Mouse (Mus musculus) midbrain, embryonic 10.5 days (tissue): ENCODE results near the gene Gm45785. TPM values are rescaled to one million over a fixed set of nuclear protein-coding genes. Genes with fewer than 3 reads are reported as not detected.
A peak's percentile ranks its signal among the peaks of the same experiment; 100 is the strongest.

Experiments
- DNase-seq: peaks from one replicate; pipeline ENCODE4 v3.0.0-alpha.2; 2017; ENCODE audit warnings: low spot score
- H3K27ac ChIP-seq: fragments of 300-500 bp; sonication (generic); replicated peaks from 2 replicates; pipeline ENCODE4 v1.5.1; 2016; ENCODE audit warnings: mild to moderate bottlenecking
- H3K27me3 ChIP-seq: fragments of 300-500 bp; sonication (generic); 2 replicates; pipeline ENCODE4 v1.6.1; 2016; ENCODE audit warnings: low read depth, mild to moderate bottlenecking; ENCODE audit not compliant: poor library complexity, severe bottlenecking
- H3K36me3 ChIP-seq: fragments of 300-500 bp; sonication (generic); 2 replicates; pipeline ENCODE4 v1.6.1; 2016; ENCODE audit warnings: mild to moderate bottlenecking, moderate library complexity
- H3K4me1 ChIP-seq: fragments of 300-500 bp; sonication (generic); 2 replicates; pipeline ENCODE4 v1.6.1; 2016
- H3K4me3 ChIP-seq: fragments of 300-500 bp; sonication (generic); 2 replicates; pipeline ENCODE4 v1.5.1; 2016; ENCODE audit warnings: mild to moderate bottlenecking, moderate library complexity
- H3K9me3 ChIP-seq: fragments of 300-500 bp; sonication (generic); replicated peaks from 2 replicates; pipeline ENCODE4 v1.6.1; 2016; ENCODE audit warnings: mild to moderate bottlenecking
- WGBS: fragments of 180-500 bp; shearing (Covaris S2); methylation state at CpG from one replicate; pipeline ENCODE4 v1.1.7; 2016; 5-methylcytosine and 5-hydroxymethylcytosine counted together
- polyA plus RNA-seq: library from polyadenylated mRNA; unstranded; fragments of >200 nt; fragmentation: Nextera tagmentation; extraction: Ambion mirVana; gene quantifications from 2 replicates; pipeline ENCODE4 v1.2.1, GENCODE M21; 2016

Gm45785 gene
- polyA plus RNA-seq, 1 experiment from 2014 or later = not detected

GRCm38 (mm10) chr7:140854483-140854882 lies 1.6 kb downstream of the Gm45785 start:
- H3K4me1 ChIP-seq = peaks cover 35% of the 10 kb centered on the region
- H3K4me3 ChIP-seq = no peak overlapping the region; the same call in 1 of the 2 replicates
- no peak overlapping the region for H3K27ac ChIP-seq
- WGBS = 95% methylated on average over 18 of the region's 18 CpGs
- no peaks in the 10 kb centered on the region for H3K27me3 ChIP-seq
- H3K36me3 ChIP-seq = peaks cover 51% of the 10 kb centered on the region
- DNase-seq = no peak
- no peaks in the 10 kb centered on the region for H3K9me3 ChIP-seq

- no peaks in the 10 kb centered on the region for H3K27me3 ChIP-seq
- H3K36me3 ChIP-seq = peaks cover 40% of the 10 kb centered on the region
- no peaks in the 10 kb centered on the region for H3K9me3 ChIP-seq
- no peak overlapping the region for H3K4me3 ChIP-seq
- no peak for DNase-seq
- 86% methylated on average over 9 of the region's 9 CpGs for WGBS
- H3K27ac ChIP-seq = no peak overlapping the region
- H3K4me1 ChIP-seq = peaks cover 27% of the 10 kb centered on the region
Measured at GRCm38 (mm10) chr7:140853386-140853785, 2.7 kb downstream of the Gm45785 start.

- Histone ChIP-seq H3K27me3 (no peaks in the 10 kb centered on the region), H3K4me3 (no peak overlapping the region), H3K4me1 (peaks cover 15% of the 10 kb centered on the region), H3K36me3 (peaks cover 38% of the 10 kb centered on the region), H3K27ac (no peak overlapping the region), H3K9me3 (no peaks in the 10 kb centered on the region)
- DNase-seq = no peak
- 98% methylated on average over 4 of the region's 4 CpGs for WGBS
Measured at GRCm38 (mm10) chr7:140851916-140852315, 4.2 kb downstream of the Gm45785 start.

- DNase-seq = no peak
- Histone ChIP-seq H3K27ac (no peak overlapping the region), H3K9me3 (no peaks in the 10 kb centered on the region), H3K27me3 (peaks cover 9% of the 10 kb centered on the region; the same call in 1 of the 2 replicates), H3K36me3 (peaks cover 24% of the 10 kb centered on the region), H3K4me1 (peaks cover 3% of the 10 kb centered on the region; the same call in 1 of the 2 replicates), H3K4me3 (no peak overlapping the region)
- WGBS = 90% methylated on average over 10 of the region's 10 CpGs
Measured at GRCm38 (mm10) chr7:140848591-140848990, 7.5 kb downstream of the Gm45785 start.

- Histone ChIP-seq H3K36me3 (peaks cover 18% of the 10 kb centered on the region), H3K27me3 (peaks cover 15% of the 10 kb centered on the region; the same call in 1 of the 2 replicates), H3K27ac (no peak within 1 kb of the TSS), H3K4me3 (no peak within 1 kb of the TSS), H3K4me1 (peaks cover 3% of the 10 kb centered on the region; the same call in 1 of the 2 replicates), H3K9me3 (no peaks in the 10 kb centered on the region)
- 75% methylated on average over 11 of the region's 11 CpGs for WGBS
- DNase-seq = no peak
Measured at GRCm38 (mm10) chr7:140847755-140848580, 8.2 kb downstream of the Gm45785 start, which contains the start of gene Odf3. TSS of gene Odf3 (plus strand) at chr7:140847805.

- H3K36me3 ChIP-seq = peaks cover 5% of the 10 kb centered on the region
- no peak for DNase-seq
- no peak overlapping the region for H3K4me3 ChIP-seq
- H3K4me1 ChIP-seq = peaks cover 3% of the 10 kb centered on the region; the same call in 1 of the 2 replicates
- H3K27me3 ChIP-seq = peaks cover 28% of the 10 kb centered on the region; the same call in 1 of the 2 replicates
- no peaks in the 10 kb centered on the region for H3K9me3 ChIP-seq
- 88% methylated on average over 10 of the region's 10 CpGs for WGBS
- no peak overlapping the region for H3K27ac ChIP-seq
Measured at GRCm38 (mm10) chr7:140846676-140847075, 9.5 kb downstream of the Gm45785 start.

GRCm38 (mm10) chr7:140845683-140846082 lies 10.4 kb downstream of the Gm45785 start:
- H3K27ac ChIP-seq = no peak overlapping the region
- DNase-seq = no peak
- no peak overlapping the region for H3K4me3 ChIP-seq
- peaks cover 3% of the 10 kb centered on the region; the same call in 1 of the 2 replicates for H3K4me1 ChIP-seq
- H3K27me3 ChIP-seq = peaks cover 38% of the 10 kb centered on the region
- WGBS = 69% methylated on average over 4 of the region's 4 CpGs
- H3K36me3 ChIP-seq = no peaks in the 10 kb centered on the region
- no peaks in the 10 kb centered on the region for H3K9me3 ChIP-seq

- peak; percentile 87 for DNase-seq
- 35% methylated on average over 14 of the region's 14 CpGs for WGBS
- Histone ChIP-seq H3K4me1 (peaks cover 3% of the 10 kb centered on the region; the same call in 1 of the 2 replicates), H3K27ac (peak within 1 kb of the TSS; percentile 69), H3K27me3 (peaks cover 44% of the 10 kb centered on the region), H3K36me3 (no peaks in the 10 kb centered on the region), H3K4me3 (no peak within 1 kb of the TSS; the same call in 1 of the 2 replicates), H3K9me3 (no peaks in the 10 kb centered on the region)
Measured at GRCm38 (mm10) chr7:140844905-140845665, 11.0 kb downstream of the Gm45785 start, which contains the start of gene Scgb1c1. TSS of gene Scgb1c1 (plus strand) at chr7:140845547.

- Histone ChIP-seq H3K27me3 (peaks cover 50% of the 10 kb centered on the region), H3K4me3 (no peak overlapping the region), H3K27ac (no peak overlapping the region), H3K36me3 (no peaks in the 10 kb centered on the region), H3K9me3 (no peaks in the 10 kb centered on the region), H3K4me1 (peaks cover 3% of the 10 kb centered on the region; the same call in 1 of the 2 replicates)
- DNase-seq = no peak
- WGBS = 83% methylated on average over 7 of the region's 7 CpGs
Measured at GRCm38 (mm10) chr7:140843806-140844205, 12.3 kb downstream of the Gm45785 start.

GRCm38 (mm10) chr7:140840750-140841735 lies 15.1 kb downstream of the Gm45785 start:
- Histone ChIP-seq H3K36me3 (no peaks in the 10 kb centered on the region), H3K4me1 (peaks cover 3% of the 10 kb centered on the region; the same call in 1 of the 2 replicates), H3K27me3 (peaks cover 50% of the 10 kb centered on the region), H3K4me3 (no peak overlapping the region), H3K9me3 (no peaks in the 10 kb centered on the region), H3K27ac (no peak overlapping the region)
- WGBS = 39% methylated on average over 19 of the region's 19 CpGs
- DNase-seq = no peak

GRCm38 (mm10) chr7:140839556-140839955 lies 16.6 kb downstream of the Gm45785 start:
- H3K27ac ChIP-seq = no peak overlapping the region
- no peaks in the 10 kb centered on the region for H3K9me3 ChIP-seq
- H3K36me3 ChIP-seq = no peaks in the 10 kb centered on the region
- H3K27me3 ChIP-seq = peaks cover 50% of the 10 kb centered on the region
- H3K4me3 ChIP-seq = no peak overlapping the region
- DNase-seq = no peak
- 61% methylated on average over 5 of the region's 5 CpGs for WGBS
- peaks cover 4% of the 10 kb centered on the region; the same call in 1 of the 2 replicates for H3K4me1 ChIP-seq
